Mouse (Mus musculus): ENCODE results near the gene Heg1. TPM values are rescaled to one million over a fixed set of nuclear protein-coding genes. Genes with fewer than 3 reads are reported as not detected.

Gene Heg1
- polyA plus RNA-seq, 1 experiment from 2014 or later, result 8.5 TPM

DNA sequence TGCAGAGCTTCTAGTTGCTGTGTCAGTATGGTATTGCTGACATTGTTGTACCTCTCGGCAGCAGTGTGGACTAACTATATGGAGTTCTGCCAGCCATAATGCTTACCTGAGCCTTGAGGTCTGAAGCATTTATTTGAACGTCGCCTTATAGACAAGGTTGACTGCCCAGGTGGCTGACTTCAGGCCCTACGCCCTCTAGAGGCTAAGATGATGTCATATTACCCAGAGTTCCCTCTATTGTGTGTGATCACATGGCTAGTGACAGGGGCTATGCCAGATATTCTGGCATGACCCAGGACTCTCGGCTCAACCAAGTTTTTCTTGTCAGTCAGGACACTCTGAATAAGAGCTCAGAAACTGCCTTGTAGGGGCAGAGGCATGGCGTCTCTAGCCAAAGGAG is 52.6 kb downstream of the Heg1 start:
- no peak for ATAC-seq

DNA sequence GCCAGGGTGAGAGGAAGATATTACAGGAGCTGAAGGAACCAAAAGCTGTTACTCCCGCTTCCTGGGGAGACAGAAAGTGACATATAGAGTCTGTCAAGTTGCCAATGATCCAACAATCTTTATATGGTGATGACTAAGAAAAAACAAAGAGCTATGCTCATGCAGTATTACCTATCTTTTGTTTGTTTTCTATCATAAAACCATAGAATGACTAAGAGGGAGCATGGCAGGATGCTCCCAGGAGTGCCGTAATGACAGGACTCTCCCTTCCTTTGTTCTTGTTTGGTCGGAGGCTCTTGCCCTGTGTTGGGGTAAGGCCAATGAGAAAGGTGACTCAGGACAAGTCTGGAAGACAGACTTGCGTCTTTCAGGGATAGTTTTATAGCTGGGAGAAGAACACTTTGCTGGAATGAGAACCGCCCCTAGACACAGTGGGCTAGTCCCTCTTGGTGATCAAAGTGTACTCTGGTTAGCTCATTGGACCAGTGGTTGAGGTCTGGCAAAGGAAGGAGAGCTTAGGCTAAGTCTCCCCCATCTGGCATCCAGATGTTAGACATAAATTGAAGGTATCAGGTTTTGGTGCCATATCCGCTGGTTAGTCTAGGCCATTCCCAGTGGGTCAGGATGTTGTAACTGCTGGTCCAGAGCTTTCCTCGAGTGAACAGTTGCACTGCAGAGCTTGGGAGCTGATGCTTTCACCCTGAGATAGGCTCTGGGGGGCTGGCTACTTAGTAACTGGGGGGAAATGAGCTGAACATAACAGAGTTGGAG is 55.0 kb downstream of the Heg1 start:
- Histone ChIP-seq H3K4me3 (no peak overlapping the region), H3K4me1 (peaks cover under 1% of the 10 kb centered on the region; the same call in 1 of the 2 replicates), H3K9ac (no peak overlapping the region), H3K4me2 (no peak overlapping the region), H3K9me3 (replicated peaks) (no peaks in the 10 kb centered on the region), H3K27ac (no peak overlapping the region), H3K36me3 (peaks cover 25% of the 10 kb centered on the region; the same call in 1 of the 2 replicates), H3K27me3 (replicated peaks) (no peaks in the 10 kb centered on the region)
- WGBS (ENCODE audit: insufficient replicate concordance), result 78% methylated on average over 7 of the region's 7 CpGs
- no peak for ATAC-seq

More for the DNA sequence above, 52.6 kb downstream of the Heg1 start:
- H3K4me2 ChIP-seq, result no peak overlapping the region
- WGBS (ENCODE audit: insufficient replicate concordance), result 65% methylated on average over 6 of the region's 6 CpGs
- no peaks in the 10 kb centered on the region for H3K9me3 ChIP-seq (replicated peaks)
- peaks cover 23% of the 10 kb centered on the region for H3K4me1 ChIP-seq
- H3K36me3 ChIP-seq, result peaks cover 7% of the 10 kb centered on the region; the same call in 1 of the 2 replicates
- H3K27ac ChIP-seq, result no peak overlapping the region
- H3K9ac ChIP-seq, result no peak overlapping the region
- no peaks in the 10 kb centered on the region for H3K27me3 ChIP-seq (replicated peaks)
- no peak overlapping the region for H3K4me3 ChIP-seq

DNA sequence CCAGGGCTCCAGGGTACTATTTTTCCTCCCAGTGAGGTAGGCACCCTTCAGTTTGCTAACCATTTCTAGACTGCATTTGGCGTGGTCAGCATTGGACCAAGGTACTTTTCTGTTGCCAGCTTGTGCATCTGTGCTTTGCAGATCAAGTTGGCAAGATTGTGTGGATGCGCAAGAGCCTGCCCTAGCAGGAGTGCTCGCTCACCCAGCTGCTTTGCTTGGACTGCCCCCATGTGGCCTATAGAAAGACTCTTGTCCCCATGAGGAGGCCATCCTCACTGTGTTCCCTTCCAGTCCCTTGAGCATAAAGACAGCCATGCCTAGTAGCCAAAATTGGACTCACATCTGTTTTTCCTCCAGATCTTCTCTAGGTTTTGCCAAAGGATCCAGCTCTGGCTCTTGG is 55.6 kb downstream of the Heg1 start:
- ATAC-seq, result no peak
- no peak overlapping the region for H3K9ac ChIP-seq
- WGBS (ENCODE audit: insufficient replicate concordance), result 45% methylated on average over 3 of the region's 3 CpGs
- no peaks in the 10 kb centered on the region for H3K27me3 ChIP-seq (replicated peaks)
- H3K36me3 ChIP-seq, result peaks cover 25% of the 10 kb centered on the region; the same call in 1 of the 2 replicates
- no peak overlapping the region for H3K4me3 ChIP-seq
- H3K4me1 ChIP-seq, result no peaks in the 10 kb centered on the region
- no peak overlapping the region for H3K4me2 ChIP-seq
- no peaks in the 10 kb centered on the region for H3K9me3 ChIP-seq (replicated peaks)
- no peak overlapping the region for H3K27ac ChIP-seq

DNA sequence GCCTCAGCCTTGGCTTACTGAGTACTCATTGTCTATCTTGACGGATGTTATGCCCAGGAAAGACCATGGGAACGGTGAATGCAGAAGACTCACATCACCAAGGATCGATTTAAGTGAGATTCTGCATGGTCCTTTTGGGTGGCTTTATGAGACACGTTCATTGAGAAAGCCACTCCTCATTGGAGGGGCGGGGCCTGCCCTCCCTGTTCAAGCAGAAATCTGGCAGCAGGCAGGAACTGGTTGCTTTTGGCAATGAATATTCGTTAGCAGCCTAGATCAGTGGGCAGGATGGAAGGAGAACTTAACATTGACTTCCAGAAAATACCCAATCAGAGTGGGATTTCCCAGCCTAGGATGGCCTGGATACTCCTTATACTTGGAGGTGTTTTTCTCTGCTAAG is 56.2 kb downstream of the Heg1 start:
- Histone ChIP-seq H3K9me3 (replicated peaks) (no peaks in the 10 kb centered on the region), H3K27me3 (replicated peaks) (no peaks in the 10 kb centered on the region), H3K4me2 (no peak overlapping the region), H3K27ac (no peak overlapping the region), H3K36me3 (peaks cover 25% of the 10 kb centered on the region; the same call in 1 of the 2 replicates), H3K4me1 (no peaks in the 10 kb centered on the region), H3K4me3 (no peak overlapping the region), H3K9ac (no peak overlapping the region)
- ATAC-seq, result no peak
- 55% methylated on average over 6 of the region's 6 CpGs for WGBS (ENCODE audit: insufficient replicate concordance)

DNA sequence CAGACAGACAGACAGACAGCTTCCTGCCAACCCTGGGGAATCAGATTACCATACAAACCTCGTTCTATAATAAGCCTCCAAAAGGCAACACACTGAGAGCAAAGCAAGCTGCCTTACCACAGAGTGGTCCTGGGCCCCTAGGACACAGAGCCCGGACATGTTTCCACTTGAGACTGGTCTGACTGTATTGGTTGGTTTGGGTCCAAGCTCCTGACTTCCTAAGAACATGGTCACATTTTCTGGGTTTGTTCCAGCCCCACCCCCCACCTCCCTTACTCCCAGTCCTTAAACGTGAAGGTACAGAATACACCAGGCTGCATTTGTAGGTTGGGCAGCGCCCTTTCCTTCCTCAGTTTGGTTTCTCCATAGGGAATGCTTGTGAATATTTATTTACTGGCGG is 57.6 kb downstream of the Heg1 start:
- H3K4me2 ChIP-seq, result no peak overlapping the region
- H3K9ac ChIP-seq, result no peak overlapping the region
- no peaks in the 10 kb centered on the region for H3K4me1 ChIP-seq
- no peak overlapping the region for H3K4me3 ChIP-seq
- no peaks in the 10 kb centered on the region for H3K27me3 ChIP-seq (replicated peaks)
- ATAC-seq, result no peak
- no peaks in the 10 kb centered on the region for H3K9me3 ChIP-seq (replicated peaks)
- peaks cover 31% of the 10 kb centered on the region; the same call in 1 of the 2 replicates for H3K36me3 ChIP-seq
- no peak overlapping the region for H3K27ac ChIP-seq
- 54% methylated on average over 5 of the region's 5 CpGs for WGBS (ENCODE audit: insufficient replicate concordance)

DNA sequence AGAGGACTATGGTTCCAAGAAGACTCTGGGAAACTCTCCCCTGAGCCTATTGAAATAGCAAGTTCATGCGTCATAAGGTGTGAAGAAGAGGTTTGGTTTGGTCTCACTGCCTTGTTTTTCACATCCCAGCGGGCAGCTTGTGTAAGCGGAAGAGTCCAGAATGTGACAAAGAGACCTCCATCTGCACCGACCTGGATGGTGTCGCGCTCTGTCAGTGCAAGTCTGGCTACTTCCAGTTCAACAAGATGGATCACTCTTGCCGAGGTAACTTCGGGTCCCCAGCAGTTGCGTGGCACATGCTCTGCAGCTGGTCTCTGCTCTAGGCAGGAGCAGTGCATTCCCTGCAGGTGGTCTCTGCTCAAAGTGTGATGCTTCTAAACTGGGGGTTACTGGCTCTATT is 58.1 kb downstream of the Heg1 start:
- peaks cover 31% of the 10 kb centered on the region; the same call in 1 of the 2 replicates for H3K36me3 ChIP-seq
- no peaks in the 10 kb centered on the region for H3K9me3 ChIP-seq (replicated peaks)
- no peak overlapping the region for H3K4me2 ChIP-seq
- H3K4me1 ChIP-seq, result 0 out of 2 replicates have a peak, but pooled peaks cover 2% of the 10 kb centered on the region
- no peak overlapping the region for H3K4me3 ChIP-seq
- no peak overlapping the region for H3K9ac ChIP-seq
- no peak overlapping the region for H3K27ac ChIP-seq
- no peak for ATAC-seq
- H3K27me3 ChIP-seq (replicated peaks), result no peaks in the 10 kb centered on the region
- 78% methylated on average over 9 of the region's 9 CpGs for WGBS (ENCODE audit: insufficient replicate concordance)

DNA sequence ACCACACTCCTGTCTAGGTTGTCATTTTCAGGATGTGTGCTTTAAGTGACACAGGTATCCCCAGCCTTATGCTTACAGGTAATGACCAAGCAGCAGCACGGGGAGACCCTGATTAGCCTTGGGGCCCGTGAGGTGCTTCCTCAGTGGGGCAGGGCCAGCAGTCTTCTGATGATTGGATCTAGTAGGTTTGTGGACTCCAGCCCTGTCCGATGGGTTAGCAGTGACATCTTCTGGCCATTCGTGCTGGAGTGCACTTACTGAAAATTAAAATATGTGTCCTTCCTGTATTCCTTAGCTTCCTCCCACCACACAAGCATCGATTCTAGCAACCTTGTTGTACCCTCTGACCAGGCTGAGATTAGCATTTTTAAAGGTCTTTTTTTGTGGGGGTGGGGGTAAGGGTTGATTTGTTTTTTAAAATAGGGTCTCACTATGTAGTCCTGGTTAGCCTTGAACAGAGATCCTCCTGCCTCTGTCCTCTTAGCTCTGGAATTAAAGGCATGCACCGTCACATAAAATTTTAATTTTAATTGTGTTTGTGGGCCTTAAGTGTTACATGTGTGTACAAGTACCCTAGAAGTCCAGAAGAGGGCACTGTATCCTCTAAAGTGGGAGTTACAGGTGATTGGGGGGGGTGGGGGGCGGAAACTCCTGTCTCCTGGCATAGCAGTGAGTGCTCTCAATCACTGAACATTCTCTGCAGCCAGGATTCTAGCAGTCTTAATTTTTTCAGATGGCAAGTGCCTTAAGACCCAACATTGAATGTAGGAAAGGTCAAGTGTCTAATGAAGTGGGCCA is 60.7 kb downstream of the Heg1 start:
- ATAC-seq, result no peak
- 37% methylated on average over 7 of the region's 7 CpGs for WGBS (ENCODE audit: insufficient replicate concordance)

DNA sequence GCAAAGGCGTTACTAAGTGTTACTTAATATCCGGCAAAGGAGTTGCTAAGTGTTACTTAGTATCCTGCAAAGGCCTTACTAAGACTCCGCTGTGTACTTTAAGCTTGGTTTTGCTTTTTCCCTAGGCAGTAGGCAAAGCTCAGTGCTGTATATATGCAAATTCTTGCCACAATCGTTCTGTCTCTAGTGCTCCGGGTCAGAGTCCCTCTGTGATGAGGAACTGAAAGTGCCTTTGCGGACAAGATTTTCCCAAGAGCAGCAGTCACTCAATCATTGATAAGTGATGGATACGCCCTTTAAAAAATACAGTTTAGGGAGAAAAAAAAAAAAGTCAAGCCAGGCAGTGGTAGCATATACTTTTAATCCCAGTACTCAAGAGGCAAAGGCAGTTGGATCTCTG is 61.3 kb downstream of the Heg1 start:
- H3K9ac ChIP-seq, result no peak overlapping the region
- no peak for ATAC-seq
- H3K4me1 ChIP-seq, result 0 out of 2 replicates have a peak, but pooled peaks cover 5% of the 10 kb centered on the region
- WGBS (ENCODE audit: insufficient replicate concordance), result 59% methylated on average over 7 of the region's 7 CpGs
- peaks cover 24% of the 10 kb centered on the region; the same call in 1 of the 2 replicates for H3K36me3 ChIP-seq
- no peaks in the 10 kb centered on the region for H3K27me3 ChIP-seq (replicated peaks)
- no peak overlapping the region for H3K4me3 ChIP-seq
- H3K4me2 ChIP-seq, result no peak overlapping the region
- H3K27ac ChIP-seq, result no peak overlapping the region
- no peaks in the 10 kb centered on the region for H3K9me3 ChIP-seq (replicated peaks)

More for the DNA sequence above, 60.7 kb downstream of the Heg1 start:
- H3K9me3 ChIP-seq (replicated peaks), result no peaks in the 10 kb centered on the region
- no peak overlapping the region for H3K27ac ChIP-seq
- H3K4me3 ChIP-seq, result no peak overlapping the region
- peaks cover 24% of the 10 kb centered on the region; the same call in 1 of the 2 replicates for H3K36me3 ChIP-seq
- no peaks in the 10 kb centered on the region for H3K27me3 ChIP-seq (replicated peaks)
- 0 out of 2 replicates have a peak, but pooled peaks cover 5% of the 10 kb centered on the region for H3K4me1 ChIP-seq
- no peak overlapping the region for H3K4me2 ChIP-seq
- no peak overlapping the region for H3K9ac ChIP-seq

DNA sequence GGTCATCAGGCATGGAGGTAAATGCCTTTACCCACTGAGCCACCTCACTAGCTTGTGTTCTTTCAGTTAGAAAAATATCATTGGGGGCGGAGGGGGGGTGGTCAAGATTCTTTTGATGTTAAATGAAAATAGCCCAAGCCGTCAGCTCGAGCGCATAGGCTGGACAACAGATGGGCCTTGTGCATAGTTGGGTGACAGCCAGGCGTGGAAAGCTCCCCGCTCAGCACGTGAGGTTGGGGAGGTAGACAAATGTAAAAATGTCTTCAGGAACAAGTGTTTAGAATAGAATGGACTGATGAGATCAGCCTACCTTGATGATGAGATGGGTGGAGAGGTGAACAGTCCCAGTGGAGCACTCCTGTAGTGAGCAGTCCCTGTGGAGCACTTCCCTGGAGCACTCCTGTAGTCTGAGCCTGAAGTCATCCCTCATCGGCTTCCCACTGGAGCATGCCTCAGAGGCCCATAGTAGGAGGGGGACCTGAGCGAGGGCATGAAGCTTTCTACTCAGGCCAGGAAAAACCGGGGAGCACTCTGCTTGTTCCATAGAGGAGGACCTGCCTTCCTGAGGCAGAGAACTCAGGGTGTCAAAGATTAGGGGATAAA is 62.0 kb downstream of the Heg1 start:
- H3K36me3 ChIP-seq, result peaks cover 27% of the 10 kb centered on the region; the same call in 1 of the 2 replicates
- no peak for ATAC-seq
- no peak overlapping the region for H3K4me3 ChIP-seq
- WGBS (ENCODE audit: insufficient replicate concordance), result 81% methylated on average over 10 of the region's 10 CpGs
- no peak overlapping the region for H3K4me2 ChIP-seq
- H3K27me3 ChIP-seq (replicated peaks), result no peaks in the 10 kb centered on the region
- H3K9me3 ChIP-seq (replicated peaks), result no peaks in the 10 kb centered on the region
- H3K27ac ChIP-seq, result no peak overlapping the region
- H3K4me1 ChIP-seq, result peaks cover 8% of the 10 kb centered on the region
- no peak overlapping the region for H3K9ac ChIP-seq

DNA sequence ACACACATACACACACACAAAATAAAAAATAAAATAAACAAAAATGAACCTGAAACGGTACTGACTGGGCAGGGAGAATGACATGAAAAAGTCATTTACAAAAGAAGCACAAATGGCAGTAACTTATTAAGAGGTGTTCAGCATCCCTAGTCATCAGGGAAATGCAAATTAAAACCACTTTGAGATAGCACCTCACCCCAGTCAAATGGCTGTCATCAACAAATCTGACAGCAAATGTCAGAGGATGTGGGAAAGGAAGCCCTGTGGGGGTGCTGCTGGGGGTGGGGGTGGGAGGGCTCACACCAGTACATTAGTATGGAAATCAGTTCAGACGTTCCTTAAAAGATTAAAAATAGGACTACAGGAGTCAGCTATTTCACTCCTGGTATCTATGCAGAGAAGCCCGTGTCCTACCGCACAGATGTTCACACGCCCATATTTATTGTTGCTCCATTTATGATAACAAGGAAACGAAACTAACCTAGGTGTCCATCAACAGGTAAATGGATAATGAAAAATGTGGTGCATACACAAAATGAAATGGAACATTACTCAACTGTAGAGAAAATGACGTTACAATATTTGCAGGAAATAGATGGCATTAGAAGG is 63.3 kb downstream of the Heg1 start:
- Histone ChIP-seq H3K9ac (no peak overlapping the region), H3K27ac (no peak overlapping the region), H3K4me1 (peaks cover 16% of the 10 kb centered on the region), H3K27me3 (replicated peaks) (no peaks in the 10 kb centered on the region), H3K36me3 (peaks cover 28% of the 10 kb centered on the region; the same call in 1 of the 2 replicates), H3K9me3 (replicated peaks) (no peaks in the 10 kb centered on the region), H3K4me3 (no peak overlapping the region), H3K4me2 (no peak overlapping the region)
- 50% methylated on average over 7 of the region's 7 CpGs for WGBS (ENCODE audit: insufficient replicate concordance)
- no peak for ATAC-seq

DNA sequence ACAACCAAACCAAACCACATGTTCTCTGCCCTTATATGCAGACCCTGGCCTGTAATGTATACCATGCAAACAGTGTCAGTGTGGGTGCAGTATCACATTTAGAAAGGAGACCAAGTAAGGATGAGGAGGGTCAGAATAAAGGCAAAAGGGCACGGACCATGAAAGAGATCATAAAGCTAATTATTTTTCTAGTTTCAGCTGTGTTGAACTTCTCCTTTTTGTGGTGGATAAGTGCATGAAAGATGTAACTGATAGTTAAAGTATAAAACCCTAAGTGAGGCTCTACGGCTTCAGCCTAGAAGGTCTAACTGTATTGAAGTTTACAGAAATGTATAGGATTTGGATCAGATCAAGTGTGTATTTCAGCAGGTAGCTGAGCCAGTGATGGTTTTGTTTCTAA is 63.8 kb downstream of the Heg1 start:
- WGBS (ENCODE audit: insufficient replicate concordance), result 73% methylated on average over 2 of the region's 2 CpGs
- ATAC-seq, result no peak
- Histone ChIP-seq H3K9me3 (replicated peaks) (no peaks in the 10 kb centered on the region), H3K9ac (no peak overlapping the region), H3K27ac (no peak overlapping the region), H3K27me3 (replicated peaks) (no peaks in the 10 kb centered on the region), H3K36me3 (peaks cover 27% of the 10 kb centered on the region), H3K4me3 (no peak overlapping the region), H3K4me2 (no peak overlapping the region), H3K4me1 (peaks cover 16% of the 10 kb centered on the region)
